Mouse (Mus musculus): ENCODE results near the gene Olfr816.
"Not testable (repeated sequence)": the region's sequence is repeated elsewhere in the genome, so short reads cannot be mapped to it uniquely, and the experiment has no call there.

Olfr816 gene

GRCm38 (mm10) chr10:129915497-129915896, at the start of gene Olfr816:
Gene Olfr816, minus strand, starts transcription at chr10:129915597.
- Histone ChIP-seq H3K36me3 (ENCODE audit: control insufficient read depth, insufficient read depth, low read length, poor library complexity, severe bottlenecking) (no peaks in the 10 kb centered on the region), H3K27me3 (ENCODE audit: control insufficient read depth, insufficient read depth, low read length, poor library complexity, severe bottlenecking) (no peaks in the 10 kb centered on the region)
- DNase-seq (ENCODE audit: low read depth, low spot score) = no peak

- DNase-seq (ENCODE audit: low read depth, low spot score) = no peak
- Histone ChIP-seq H3K36me3 (ENCODE audit: control insufficient read depth, insufficient read depth, low read length, poor library complexity, severe bottlenecking) (no peaks in the 10 kb centered on the region), H3K27me3 (ENCODE audit: control insufficient read depth, insufficient read depth, low read length, poor library complexity, severe bottlenecking) (no peaks in the 10 kb centered on the region)
Measured at GRCm38 (mm10) chr10:129949000-129949399, 33.6 kb upstream of the Olfr816 start, which contains the start of gene Olfr818. Gene Olfr818, minus strand, starts transcription at chr10:129949100.

- not testable (repeated sequence) for DNase-seq (ENCODE audit: low read depth, low spot score); H3K27me3 ChIP-seq (ENCODE audit: control insufficient read depth, insufficient read depth, low read length, poor library complexity, severe bottlenecking); H3K36me3 ChIP-seq (ENCODE audit: control insufficient read depth, insufficient read depth, low read length, poor library complexity, severe bottlenecking)
Measured at GRCm38 (mm10) chr10:129905767-129906166, 9.6 kb downstream of the Olfr816 start, which contains the start of gene Olfr815. Gene Olfr815, minus strand, starts transcription at chr10:129905867.

GRCm38 (mm10) chr10:129885934-129886333, 29.5 kb downstream of the Olfr816 start:
- H3K36me3 ChIP-seq (ENCODE audit: control insufficient read depth, insufficient read depth, low read length, poor library complexity, severe bottlenecking) = no peaks in the 10 kb centered on the region

GRCm38 (mm10) chr10:129885496-129885895, 29.9 kb downstream of the Olfr816 start:
- not testable (repeated sequence) for H3K36me3 ChIP-seq (ENCODE audit: control insufficient read depth, insufficient read depth, low read length, poor library complexity, severe bottlenecking); DNase-seq (ENCODE audit: low read depth, low spot score); H3K27me3 ChIP-seq (ENCODE audit: control insufficient read depth, insufficient read depth, low read length, poor library complexity, severe bottlenecking)

More at GRCm38 (mm10) chr10:129885934-129886333, 29.5 kb downstream of the Olfr816 start:
- H3K27me3 ChIP-seq (ENCODE audit: control insufficient read depth, insufficient read depth, low read length, poor library complexity, severe bottlenecking) = no peaks in the 10 kb centered on the region
- DNase-seq (ENCODE audit: low read depth, low spot score) = no peak

- DNase-seq (ENCODE audit: low read depth, low spot score); H3K36me3 ChIP-seq (ENCODE audit: control insufficient read depth, insufficient read depth, low read length, poor library complexity, severe bottlenecking): not testable (repeated sequence)
Measured at GRCm38 (mm10) chr10:129879751-129880150, 35.6 kb downstream of the Olfr816 start, which contains the start of gene Olfr814. Gene Olfr814, minus strand, starts transcription at chr10:129879851.

More at GRCm38 (mm10) chr10:129879751-129880150, 35.6 kb downstream of the Olfr816 start, which contains the start of gene Olfr814:
- H3K27me3 ChIP-seq (ENCODE audit: control insufficient read depth, insufficient read depth, low read length, poor library complexity, severe bottlenecking) = not testable (repeated sequence)

All from splenic B cell, adult 2 months (primary cell).